Mouse (Mus musculus) lung, embryonic 14.5 days (tissue): Measurements from ENCODE around the gene Amh. TPM values are rescaled to one million over a fixed set of nuclear protein-coding genes. Genes with fewer than 3 reads are reported as not detected.

Source experiments
- ATAC-seq: fragments of 200-750 bp; cut with Nextera tagmentation; 2 replicates; pipeline ENCODE4 v1.8.0; 2017; ENCODE audit warnings: mild to moderate bottlenecking, moderate TSS enrichment, moderate library complexity; ENCODE audit not compliant: insufficient read depth
- DNase-seq: peaks from one replicate; pipeline ENCODE4 v3.0.0-alpha.2; 2015
- H3K27ac ChIP-seq: fragments of 300-500 bp; sonication (generic); 2 replicates; pipeline ENCODE4 v1.5.1; 2014; ENCODE audit warnings: low read depth, mild to moderate bottlenecking, moderate library complexity
- H3K27me3 ChIP-seq: fragments of 300-500 bp; sonication (generic); 2 replicates; pipeline ENCODE4 v1.6.1; 2014; ENCODE audit warnings: low read length, control low read depth; ENCODE audit not compliant: insufficient read depth
- H3K36me3 ChIP-seq: fragments of 300-500 bp; sonication (generic); 2 replicates; pipeline ENCODE4 v1.6.1; 2014; ENCODE audit warnings: control low read depth; ENCODE audit not compliant: insufficient read depth
- H3K4me1 ChIP-seq: fragments of 300-500 bp; sonication (generic); 2 replicates; pipeline ENCODE4 v1.6.1; 2014; ENCODE audit warnings: antibody characterized with exemption, control low read depth; ENCODE audit not compliant: insufficient read depth
- H3K4me2 ChIP-seq: fragments of 300-500 bp; sonication (generic); 2 replicates; pipeline ENCODE4 v1.6.1; 2014; ENCODE audit warnings: mild to moderate bottlenecking
- H3K4me3 ChIP-seq: fragments of 300-500 bp; sonication (generic); 2 replicates; pipeline ENCODE4 v1.5.1; 2014; ENCODE audit warnings: low read depth, low read length
- H3K9ac ChIP-seq: fragments of 300-500 bp; sonication (generic); 2 replicates; pipeline ENCODE4 v1.6.1; 2014
- H3K9me3 ChIP-seq: fragments of 300-500 bp; sonication (generic); 2 replicates; pipeline ENCODE4 v1.6.1; 2016; ENCODE audit warnings: low read depth, low read length, control low read depth
- CTCF ChIP-seq: IDR thresholded peaks from 2 replicates; pipeline ENCODE4 v1.5.1; 2016; ENCODE audit warnings: antibody characterized with exemption, low read depth
- WGBS: fragments of 180-500 bp; shearing (Covaris S2); extraction: QIAGEN DNeasy Blood & Tissue Kit; methylation state at CpG from one replicate; pipeline ENCODE4 v1.1.7; 2014; 5-methylcytosine and 5-hydroxymethylcytosine counted together
- polyA plus RNA-seq: library from polyadenylated mRNA; unstranded; fragments of >200 nt; fragmentation: Nextera tagmentation; extraction: Ambion mirVana; gene quantifications from 2 replicates; pipeline ENCODE4 v1.2.1, GENCODE M21; 2014

Gene Amh
- polyA plus RNA-seq, 1 experiment from 2014 or later, result 0.14 TPM

GRCm38 (mm10) chr10:80793803-80794202 lies 11.2 kb upstream of the Amh start:
- Histone ChIP-seq H3K36me3 (peaks cover 80% of the 10 kb centered on the region), H3K4me2 (no peak overlapping the region), H3K9me3 (no peaks in the 10 kb centered on the region), H3K27me3 (no peaks in the 10 kb centered on the region), H3K9ac (no peak overlapping the region), H3K4me3 (no peak overlapping the region), H3K4me1 (peaks cover 7% of the 10 kb centered on the region; the same call in 1 of the 2 replicates), H3K27ac (no peak overlapping the region)
- DNase-seq, result no peak
- TF ChIP-seq CTCF, result no peak
- no peak for ATAC-seq
- 65% methylated on average over 4 of the region's 4 CpGs for WGBS

- 85% methylated on average over 8 of the region's 8 CpGs for WGBS
- Histone ChIP-seq H3K4me3 (no peak overlapping the region; the same call in 1 of the 2 replicates), H3K4me1 (peaks cover 11% of the 10 kb centered on the region; the same call in 1 of the 2 replicates), H3K27me3 (no peaks in the 10 kb centered on the region), H3K36me3 (peaks cover 70% of the 10 kb centered on the region), H3K4me2 (no peak overlapping the region), H3K27ac (no peak overlapping the region), H3K9ac (no peak overlapping the region), H3K9me3 (no peaks in the 10 kb centered on the region)
- ATAC-seq (no peak), DNase-seq (no peak)
- no peak for TF ChIP-seq CTCF
Observed at GRCm38 (mm10) chr10:80794750-80795149, 10.3 kb upstream of the Amh start.

GRCm38 (mm10) chr10:80796307-80796848 lies 8.7 kb upstream of the Amh start:
- peak overlapping the region; percentile 84 for H3K4me2 ChIP-seq
- 81% methylated on average over 9 of the region's 9 CpGs for WGBS
- H3K4me1 ChIP-seq, result peaks cover 12% of the 10 kb centered on the region; the same call in 1 of the 2 replicates
- peak overlapping the region; percentile 93 for H3K4me3 ChIP-seq
- H3K27me3 ChIP-seq, result no peaks in the 10 kb centered on the region
- peaks cover 62% of the 10 kb centered on the region for H3K36me3 ChIP-seq
- no peak for ATAC-seq
- no peaks in the 10 kb centered on the region for H3K9me3 ChIP-seq
- no peak for TF ChIP-seq CTCF
- no peak for DNase-seq
- H3K27ac ChIP-seq, result no peak overlapping the region
- peak overlapping the region; percentile 99 for H3K9ac ChIP-seq

GRCm38 (mm10) chr10:80797186-80798149 lies 7.6 kb upstream of the Amh start:
- peak overlapping the region; percentile 93 for H3K4me3 ChIP-seq
- no peaks in the 10 kb centered on the region for H3K27me3 ChIP-seq
- H3K9me3 ChIP-seq, result no peaks in the 10 kb centered on the region
- 2% methylated on average over 59 of the region's 59 CpGs for WGBS
- H3K9ac ChIP-seq, result peak overlapping the region; percentile 99
- peak overlapping the region; percentile 84 for H3K4me2 ChIP-seq
- peaks cover 62% of the 10 kb centered on the region for H3K36me3 ChIP-seq
- peak overlapping the region; percentile 97 for H3K27ac ChIP-seq
- ATAC-seq, result peak; percentile 70
- DNase-seq, result no peak
- no peak for TF ChIP-seq CTCF
- H3K4me1 ChIP-seq, result peaks cover 12% of the 10 kb centered on the region; the same call in 1 of the 2 replicates

GRCm38 (mm10) chr10:80798150-80799006 lies 6.7 kb upstream of the Amh start, which contains the start of the genes Sf3a2 and Plekhj1:
Gene Sf3a2 (plus strand): TSS chr10:80798198.
Gene Plekhj1 (minus strand): TSS chr10:80798626.
- Histone ChIP-seq H3K27me3 (no peaks in the 10 kb centered on the region), H3K9ac (peak within 1 kb of the TSS; percentile 99), H3K9me3 (no peaks in the 10 kb centered on the region), H3K4me1 (peaks cover 12% of the 10 kb centered on the region; the same call in 1 of the 2 replicates), H3K4me3 (peak within 1 kb of the TSS; percentile 93), H3K27ac (peak within 1 kb of the TSS; percentile 97), H3K36me3 (peaks cover 62% of the 10 kb centered on the region), H3K4me2 (peak within 1 kb of the TSS; percentile 84)
- ATAC-seq (peak; percentile 92), DNase-seq (peak; percentile 99)
- 0 out of 2 replicates have a peak, but pooled peaks have one; percentile 1 for TF ChIP-seq CTCF
- WGBS, result under 1% methylated on average over 103 of the region's 104 CpGs

- DNase-seq (peak; percentile 57), ATAC-seq (no peak)
- H3K4me2 ChIP-seq, result peak overlapping the region; percentile 84
- peak overlapping the region; percentile 97 for H3K27ac ChIP-seq
- no peaks in the 10 kb centered on the region for H3K27me3 ChIP-seq
- H3K4me3 ChIP-seq, result peak overlapping the region; percentile 93
- peak overlapping the region; percentile 99 for H3K9ac ChIP-seq
- WGBS, result 1% methylated on average over 18 of the region's 18 CpGs
- H3K36me3 ChIP-seq, result peaks cover 62% of the 10 kb centered on the region
- TF ChIP-seq CTCF, result no peak
- peaks cover 12% of the 10 kb centered on the region; the same call in 1 of the 2 replicates for H3K4me1 ChIP-seq
- H3K9me3 ChIP-seq, result no peaks in the 10 kb centered on the region
Observed at GRCm38 (mm10) chr10:80799070-80799566, 5.9 kb upstream of the Amh start.
